Mouse (Mus musculus) heart, embryonic 15.5 days (tissue): ENCODE results near the gene Dact3. TPM values are rescaled to one million over a fixed set of nuclear protein-coding genes. Genes with fewer than 3 reads are reported as not detected.

Experiments
- ATAC-seq: fragments of 200-750 bp; cut with Nextera tagmentation; replicated peaks from 2 replicates; pipeline ENCODE4 v1.8.0; 2017; ENCODE audit warnings: low read depth, moderate TSS enrichment; ENCODE audit not compliant: insufficient number of reproducible peaks, insufficient read depth, low FRiP score
- H3K27ac ChIP-seq: fragments of 300-500 bp; sonication (generic); 2 replicates; pipeline ENCODE4 v1.5.1; 2015; ENCODE audit warnings: mild to moderate bottlenecking, inconsistent platforms
- H3K27me3 ChIP-seq: fragments of 300-500 bp; sonication (generic); 2 replicates; pipeline ENCODE4 v1.6.1; 2015; ENCODE audit warnings: inconsistent platforms
- H3K36me3 ChIP-seq: fragments of 300-500 bp; sonication (generic); 2 replicates; pipeline ENCODE4 v1.6.1; 2015; ENCODE audit warnings: mild to moderate bottlenecking, inconsistent platforms
- H3K4me1 ChIP-seq: fragments of 300-500 bp; sonication (generic); replicated peaks from 2 replicates; pipeline ENCODE4 v1.6.1; 2015; ENCODE audit warnings: inconsistent platforms
- H3K4me2 ChIP-seq: fragments of 300-500 bp; sonication (generic); 2 replicates; pipeline ENCODE4 v1.6.1; 2015; ENCODE audit warnings: inconsistent platforms, mild to moderate bottlenecking, moderate library complexity
- H3K4me3 ChIP-seq: fragments of 300-500 bp; sonication (generic); 2 replicates; pipeline ENCODE4 v1.5.1; 2015; ENCODE audit warnings: mild to moderate bottlenecking, inconsistent platforms
- H3K9ac ChIP-seq: fragments of 300-500 bp; sonication (generic); 2 replicates; pipeline ENCODE4 v1.6.1; 2015; ENCODE audit warnings: mild to moderate bottlenecking, inconsistent platforms
- H3K9me3 ChIP-seq: fragments of 300-500 bp; sonication (generic); replicated peaks from 2 replicates; pipeline ENCODE4 v1.6.1; 2016; ENCODE audit warnings: inconsistent platforms
- WGBS: fragments of 180-500 bp; shearing (Covaris S2); methylation state at CpG from one replicate; pipeline ENCODE4 v1.1.7; 2015; ENCODE audit warnings: mixed read lengths; 5-methylcytosine and 5-hydroxymethylcytosine counted together
- polyA plus RNA-seq: library from polyadenylated mRNA; unstranded; fragments of >200 nt; fragmentation: Nextera tagmentation; extraction: Ambion mirVana; gene quantifications from 2 replicates; pipeline ENCODE4 v1.2.1, GENCODE M21; 2015

Dact3 gene
- polyA plus RNA-seq, 1 experiment from 2014 or later = 5.8 TPM

DNA sequence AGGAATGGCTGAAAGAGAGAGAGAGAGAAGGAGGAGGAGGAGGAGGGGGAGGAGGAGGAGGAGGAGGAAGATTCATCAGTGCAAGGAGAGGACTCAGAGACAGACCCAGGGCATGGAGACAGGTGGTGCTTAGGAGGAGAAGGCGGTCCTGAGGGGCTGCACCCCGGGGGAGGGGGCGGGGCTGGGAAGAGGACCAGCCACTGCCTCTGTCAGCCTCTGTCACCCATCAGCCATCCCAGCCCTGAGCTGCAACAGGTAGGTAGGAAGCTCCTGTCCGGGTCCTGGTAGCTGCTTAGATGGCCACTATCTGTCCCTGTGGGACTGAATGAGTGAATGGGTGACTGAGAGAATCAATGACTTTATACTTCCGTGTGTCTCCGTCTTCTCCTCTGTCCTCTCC is 18.5 kb downstream of the Dact3 start:
- H3K4me3 ChIP-seq = no peak overlapping the region
- no peak overlapping the region for H3K27ac ChIP-seq
- H3K9ac ChIP-seq = no peak overlapping the region
- H3K4me2 ChIP-seq = peak overlapping the region; percentile 27; the same call in 1 of the 2 replicates
- H3K9me3 ChIP-seq = no peaks in the 10 kb centered on the region
- WGBS = 15% methylated on average over 6 of the region's 6 CpGs
- no peak for ATAC-seq
- H3K36me3 ChIP-seq = no peaks in the 10 kb centered on the region
- H3K4me1 ChIP-seq = peaks cover 31% of the 10 kb centered on the region
- H3K27me3 ChIP-seq = peaks cover 32% of the 10 kb centered on the region

DNA sequence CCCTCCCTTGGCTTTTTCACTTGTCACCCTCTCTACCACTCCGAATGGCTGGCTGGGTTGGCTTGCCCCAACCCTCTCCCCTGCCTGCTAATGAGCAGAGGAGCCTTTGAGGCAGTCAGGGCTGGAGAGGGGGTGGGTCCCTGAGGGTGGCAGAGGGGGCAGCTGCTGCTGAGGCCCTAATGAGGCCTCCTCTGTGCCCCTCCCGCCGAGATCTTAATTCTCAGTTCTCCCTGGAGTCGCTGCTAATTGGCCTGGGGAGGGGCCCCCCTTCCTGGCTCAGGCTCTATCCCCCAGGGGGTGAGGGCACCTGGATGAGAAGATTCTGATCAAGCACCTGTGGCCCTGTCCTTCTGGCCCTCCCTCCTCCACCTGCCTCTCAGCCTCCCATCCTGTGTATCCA is 19.2 kb downstream of the Dact3 start:
- H3K4me2 ChIP-seq = peak overlapping the region; percentile 13; the same call in 1 of the 2 replicates
- peak overlapping the region; percentile 28 for H3K4me3 ChIP-seq
- peaks cover 32% of the 10 kb centered on the region for H3K27me3 ChIP-seq
- H3K9me3 ChIP-seq = no peaks in the 10 kb centered on the region
- no peak for ATAC-seq
- H3K27ac ChIP-seq = no peak overlapping the region
- 6% methylated on average over 4 of the region's 4 CpGs for WGBS
- H3K9ac ChIP-seq = no peak overlapping the region
- H3K36me3 ChIP-seq = no peaks in the 10 kb centered on the region
- peaks cover 31% of the 10 kb centered on the region for H3K4me1 ChIP-seq

DNA sequence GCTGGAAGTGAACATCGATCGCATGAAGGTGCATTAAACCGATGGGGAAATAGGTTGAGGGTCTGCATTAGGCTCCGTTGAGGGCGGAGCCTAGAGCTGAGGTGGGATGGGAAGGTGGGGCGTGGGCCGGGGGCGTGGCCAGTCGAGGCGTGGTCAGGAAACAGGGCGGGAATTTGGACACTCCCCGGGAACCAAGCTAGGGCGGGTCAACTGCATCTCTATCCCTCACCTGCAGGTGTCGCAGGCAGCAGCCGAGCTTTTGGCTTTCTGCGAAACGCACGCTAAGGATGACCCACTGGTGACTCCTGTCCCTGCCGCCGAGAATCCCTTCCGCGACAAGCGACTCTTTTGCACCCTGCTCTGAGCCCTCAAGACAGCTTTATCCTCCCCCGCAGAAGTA is 19.9 kb downstream of the Dact3 start:
- peak; percentile 3; the same call in 1 of the 2 replicates for ATAC-seq
- H3K9ac ChIP-seq = no peak overlapping the region
- H3K27me3 ChIP-seq = peaks cover 37% of the 10 kb centered on the region

DNA sequence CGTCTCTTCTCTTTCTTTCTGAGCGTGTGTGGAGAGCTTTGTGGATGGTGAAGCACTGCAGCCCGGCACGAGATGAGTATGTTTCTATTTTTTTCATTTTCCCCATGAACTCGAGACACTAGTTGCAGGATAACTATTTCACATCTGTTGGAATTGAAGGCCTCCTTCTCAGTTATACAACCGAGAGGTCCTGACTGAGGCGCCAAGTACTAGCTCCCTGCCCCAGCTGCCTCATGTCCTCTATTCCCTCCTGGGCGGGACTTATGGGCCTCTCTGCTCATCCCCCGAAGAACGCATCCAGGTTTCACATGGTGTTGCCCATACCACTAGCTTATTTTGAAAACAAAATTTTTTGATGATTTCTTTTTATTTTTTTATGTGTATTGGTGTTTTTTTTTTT is 20.4 kb downstream of the Dact3 start:
- no peaks in the 10 kb centered on the region for H3K9me3 ChIP-seq
- peaks cover 42% of the 10 kb centered on the region for H3K27me3 ChIP-seq
- no peak for ATAC-seq
- no peak overlapping the region for H3K9ac ChIP-seq
- peak overlapping the region; percentile 56 for H3K4me2 ChIP-seq
- 31% methylated on average over 10 of the region's 10 CpGs for WGBS
- peaks cover 29% of the 10 kb centered on the region for H3K4me1 ChIP-seq
- no peaks in the 10 kb centered on the region for H3K36me3 ChIP-seq
- peak overlapping the region; percentile 28 for H3K4me3 ChIP-seq
- no peak overlapping the region for H3K27ac ChIP-seq

More for the DNA sequence above, 19.9 kb downstream of the Dact3 start:
- 1% methylated on average over 24 of the region's 24 CpGs for WGBS
- H3K36me3 ChIP-seq = no peaks in the 10 kb centered on the region
- H3K4me1 ChIP-seq = peaks cover 31% of the 10 kb centered on the region
- H3K9me3 ChIP-seq = no peaks in the 10 kb centered on the region
- peak overlapping the region; percentile 28 for H3K4me3 ChIP-seq
- no peak overlapping the region for H3K27ac ChIP-seq
- H3K4me2 ChIP-seq = peak overlapping the region; percentile 56

DNA sequence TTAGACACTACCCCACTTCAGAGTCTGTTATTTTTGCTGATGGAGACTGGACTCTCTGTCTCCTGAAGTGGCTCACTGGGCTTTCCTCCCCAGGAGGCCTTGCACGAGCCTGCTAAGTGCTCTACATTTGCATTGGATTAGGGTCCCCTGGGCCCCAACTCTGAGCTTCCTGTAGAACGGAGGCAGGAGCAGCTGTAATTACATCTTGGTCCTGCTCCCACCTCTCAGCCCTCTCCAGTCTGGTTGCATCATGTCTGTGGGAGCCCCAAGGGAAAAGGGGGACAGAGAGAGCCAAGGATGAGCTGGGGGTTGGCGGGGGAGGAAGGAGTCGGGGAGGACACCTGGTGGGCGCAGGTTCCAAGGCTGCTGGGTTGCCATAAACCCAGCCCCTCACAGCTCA is 25.4 kb downstream of the Dact3 start:
- no peak for ATAC-seq
- Histone ChIP-seq H3K4me3 (no peak overlapping the region), H3K4me1 (peaks cover 11% of the 10 kb centered on the region), H3K27me3 (peaks cover 43% of the 10 kb centered on the region), H3K4me2 (no peak overlapping the region), H3K36me3 (no peaks in the 10 kb centered on the region), H3K27ac (no peak overlapping the region), H3K9me3 (no peaks in the 10 kb centered on the region), H3K9ac (no peak overlapping the region)
- 30% methylated on average over 5 of the region's 5 CpGs for WGBS

DNA sequence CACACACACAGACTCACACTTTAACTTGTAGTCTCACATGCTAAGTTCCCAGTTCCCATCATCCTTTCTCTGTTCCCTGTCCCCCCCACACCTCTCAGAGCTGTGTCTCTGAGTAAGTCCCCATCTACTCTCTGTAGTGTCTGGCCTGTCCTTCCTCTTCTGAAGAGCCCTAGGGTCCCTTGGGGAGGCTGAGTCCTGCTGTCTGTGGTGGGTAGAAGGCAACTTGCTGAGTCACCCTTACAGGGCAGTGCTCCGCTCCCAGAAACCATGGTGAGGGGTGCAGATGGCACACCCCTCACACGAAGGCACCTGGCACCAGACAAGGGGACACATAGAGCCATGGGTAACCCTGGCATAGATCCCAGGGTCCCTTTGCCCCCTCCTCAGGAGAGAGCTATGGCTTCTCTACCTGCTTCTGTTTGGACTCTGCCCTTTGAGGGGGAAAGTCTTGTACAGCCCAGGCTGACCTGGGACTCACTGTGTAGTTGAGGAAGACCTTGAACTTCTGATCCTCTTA is 28.4 kb downstream of the Dact3 start:
- Histone ChIP-seq H3K27me3 (peaks cover 55% of the 10 kb centered on the region), H3K4me1 (peaks cover 40% of the 10 kb centered on the region), H3K4me2 (no peak overlapping the region), H3K36me3 (no peaks in the 10 kb centered on the region), H3K9ac (no peak overlapping the region), H3K27ac (no peak overlapping the region), H3K9me3 (no peaks in the 10 kb centered on the region), H3K4me3 (no peak overlapping the region)
- no peak for ATAC-seq
- WGBS = 78% methylated on average over 2 of the region's 2 CpGs

DNA sequence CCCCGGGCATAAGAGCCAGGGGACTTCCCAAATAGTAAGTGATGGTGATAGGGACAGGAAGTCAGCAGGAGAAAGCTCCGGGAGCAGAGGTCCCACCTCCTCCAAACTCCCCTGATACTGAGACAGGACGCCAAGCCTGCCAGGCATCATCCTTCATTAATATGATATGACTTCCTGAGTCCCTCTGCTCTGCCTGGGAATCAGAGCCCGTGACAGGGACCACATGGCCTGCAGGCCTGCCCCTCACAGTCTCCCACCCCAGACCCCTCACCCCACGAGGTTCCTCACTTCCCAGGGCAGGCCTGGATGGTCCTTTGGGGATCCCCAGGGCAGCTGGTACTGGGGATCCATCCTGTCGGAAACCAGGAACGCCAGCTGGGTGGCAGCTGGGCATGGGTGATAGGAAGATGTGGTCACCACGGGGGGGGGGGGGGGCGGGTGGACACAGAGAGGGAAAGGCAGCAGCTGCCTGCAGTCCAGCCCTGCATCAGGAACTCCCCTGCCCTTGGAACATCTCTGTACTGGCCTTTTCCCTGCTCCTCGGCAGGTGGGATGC is 29.1 kb downstream of the Dact3 start:
- Histone ChIP-seq H3K4me2 (no peak overlapping the region), H3K9me3 (no peaks in the 10 kb centered on the region), H3K27ac (no peak overlapping the region), H3K4me1 (peaks cover 47% of the 10 kb centered on the region), H3K27me3 (peaks cover 62% of the 10 kb centered on the region), H3K36me3 (no peaks in the 10 kb centered on the region), H3K4me3 (no peak overlapping the region), H3K9ac (no peak overlapping the region)
- 42% methylated on average over 9 of the region's 10 CpGs for WGBS
- no peak; the same call in 1 of the 2 replicates for ATAC-seq

DNA sequence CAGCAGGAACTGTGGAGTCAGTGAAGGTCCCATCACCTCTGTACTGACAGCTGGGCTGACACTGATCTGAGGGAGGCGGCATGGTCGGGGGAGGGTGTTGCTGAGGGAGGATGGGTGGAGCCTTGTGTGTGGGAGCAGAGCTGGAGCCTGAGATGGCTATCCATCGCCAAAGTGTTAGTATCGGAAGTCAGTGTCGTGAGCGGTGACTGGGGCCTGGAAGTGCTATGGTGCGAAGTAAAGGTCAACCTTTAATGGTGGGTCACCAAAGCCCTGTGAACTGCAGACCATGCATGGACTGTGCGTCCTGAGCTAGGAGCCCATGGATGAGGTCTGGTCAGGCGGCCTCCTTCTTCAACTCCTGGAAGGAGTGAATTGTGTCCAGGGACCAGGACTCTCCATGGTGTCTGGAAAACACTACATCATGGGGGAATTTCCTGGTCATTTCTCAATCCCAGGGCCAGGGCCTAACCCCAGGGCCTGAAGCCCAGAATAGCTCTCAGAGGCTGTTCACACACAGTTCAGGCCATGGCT is 30.4 kb downstream of the Dact3 start:
- Histone ChIP-seq H3K9ac (no peak overlapping the region), H3K36me3 (no peaks in the 10 kb centered on the region), H3K27me3 (peaks cover 62% of the 10 kb centered on the region), H3K4me3 (no peak overlapping the region), H3K9me3 (no peaks in the 10 kb centered on the region), H3K4me1 (peaks cover 54% of the 10 kb centered on the region), H3K27ac (peak overlapping the region; percentile 10), H3K4me2 (no peak overlapping the region)
- no peak for ATAC-seq
- WGBS = 43% methylated on average over 9 of the region's 9 CpGs

DNA sequence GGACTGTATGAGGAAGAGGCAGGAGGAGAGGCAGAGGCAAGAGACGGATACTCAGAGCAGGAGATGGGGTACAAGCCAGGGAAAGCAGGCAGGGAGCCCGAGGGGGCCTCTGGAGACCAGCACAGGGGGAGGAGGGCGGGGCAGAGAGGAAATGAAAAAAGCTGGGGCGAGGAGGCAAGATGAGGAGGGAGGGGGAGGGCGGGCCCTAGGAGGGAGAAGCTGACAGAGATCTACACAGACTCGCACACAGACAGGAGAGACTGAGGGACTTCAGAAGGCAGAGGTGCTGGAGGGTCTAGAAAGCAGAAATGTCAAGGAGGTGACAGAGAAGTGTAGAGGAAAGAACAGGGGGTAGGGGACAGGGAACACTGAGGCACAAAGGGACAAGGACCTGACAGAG is 31.2 kb downstream of the Dact3 start, which contains the start of gene Ptgir:
Gene Ptgir, plus strand, starts transcription at position 210 of the 400 bp plus-strand sequence.
- H3K9me3 ChIP-seq = no peaks in the 10 kb centered on the region
- no peak within 1 kb of the TSS for H3K9ac ChIP-seq
- H3K27me3 ChIP-seq = peaks cover 63% of the 10 kb centered on the region
- WGBS = 34% methylated on average over 6 of the region's 6 CpGs
- H3K4me3 ChIP-seq = no peak within 1 kb of the TSS
- peaks cover 54% of the 10 kb centered on the region for H3K4me1 ChIP-seq
- peak within 1 kb of the TSS; percentile 10 for H3K27ac ChIP-seq
- ATAC-seq = no peak
- peak within 1 kb of the TSS; percentile 25 for H3K4me2 ChIP-seq
- no peaks in the 10 kb centered on the region for H3K36me3 ChIP-seq

DNA sequence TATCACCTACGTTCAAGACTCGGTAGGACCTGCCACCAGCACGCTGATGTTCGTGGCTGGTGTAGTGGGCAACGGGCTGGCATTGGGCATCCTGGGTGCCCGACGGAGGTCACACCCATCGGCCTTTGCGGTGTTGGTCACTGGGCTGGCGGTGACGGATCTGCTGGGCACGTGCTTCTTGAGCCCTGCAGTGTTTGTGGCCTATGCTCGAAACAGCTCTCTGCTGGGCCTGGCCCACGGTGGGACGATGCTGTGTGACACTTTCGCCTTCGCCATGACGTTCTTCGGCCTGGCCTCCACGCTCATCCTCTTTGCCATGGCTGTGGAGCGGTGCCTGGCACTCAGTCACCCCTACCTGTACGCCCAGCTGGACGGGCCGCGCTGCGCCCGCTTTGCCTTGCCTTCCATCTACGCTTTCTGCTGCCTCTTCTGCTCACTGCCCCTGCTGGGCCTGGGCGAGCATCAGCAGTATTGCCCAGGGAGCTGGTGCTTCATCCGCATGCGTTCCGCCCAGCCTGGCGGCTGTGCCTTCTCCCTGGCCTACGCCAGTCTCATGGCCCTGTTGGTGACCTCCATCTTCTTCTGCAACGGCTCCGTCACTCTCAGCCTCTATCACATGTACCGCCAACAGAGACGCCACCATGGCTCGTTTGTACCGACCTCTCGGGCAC is 31.9 kb downstream of the Dact3 start:
- no peak overlapping the region for H3K9ac ChIP-seq
- H3K27me3 ChIP-seq = peaks cover 62% of the 10 kb centered on the region
- no peak overlapping the region for H3K27ac ChIP-seq
- H3K36me3 ChIP-seq = no peaks in the 10 kb centered on the region
- 84% methylated on average over 41 of the region's 41 CpGs for WGBS
- ATAC-seq = no peak
- peaks cover 54% of the 10 kb centered on the region for H3K4me1 ChIP-seq
- peak overlapping the region; percentile 25 for H3K4me2 ChIP-seq
- no peaks in the 10 kb centered on the region for H3K9me3 ChIP-seq
- H3K4me3 ChIP-seq = no peak overlapping the region

DNA sequence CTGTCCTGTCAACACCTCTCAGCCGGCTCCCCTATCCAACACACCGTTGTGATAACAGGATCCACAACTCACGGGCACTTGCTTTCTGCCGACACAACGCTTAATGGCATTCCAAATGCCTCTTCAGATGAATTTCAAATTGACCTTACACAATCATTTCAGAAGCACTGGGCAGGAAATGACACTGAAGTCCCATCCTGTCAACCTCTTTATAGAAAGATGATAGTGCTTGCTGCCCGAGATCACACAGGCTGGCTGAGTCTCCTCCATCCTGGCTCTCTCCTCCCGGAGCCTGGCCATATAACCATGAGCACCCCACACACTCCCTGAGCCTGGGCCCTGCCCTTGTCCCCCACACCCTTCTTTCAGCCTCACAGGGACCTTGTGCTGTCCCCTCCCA is 32.7 kb downstream of the Dact3 start:
- 15% methylated on average over 7 of the region's 7 CpGs for WGBS
- Histone ChIP-seq H3K4me2 (peak overlapping the region; percentile 25), H3K4me1 (peaks cover 54% of the 10 kb centered on the region), H3K27me3 (peaks cover 54% of the 10 kb centered on the region), H3K9me3 (no peaks in the 10 kb centered on the region), H3K4me3 (no peak overlapping the region), H3K36me3 (no peaks in the 10 kb centered on the region), H3K27ac (no peak overlapping the region), H3K9ac (no peak overlapping the region; the same call in 1 of the 2 replicates)
- no peak for ATAC-seq
